13 mouse cellular contexts compared by ENCODE assay signal in the genomic region with DNA sequence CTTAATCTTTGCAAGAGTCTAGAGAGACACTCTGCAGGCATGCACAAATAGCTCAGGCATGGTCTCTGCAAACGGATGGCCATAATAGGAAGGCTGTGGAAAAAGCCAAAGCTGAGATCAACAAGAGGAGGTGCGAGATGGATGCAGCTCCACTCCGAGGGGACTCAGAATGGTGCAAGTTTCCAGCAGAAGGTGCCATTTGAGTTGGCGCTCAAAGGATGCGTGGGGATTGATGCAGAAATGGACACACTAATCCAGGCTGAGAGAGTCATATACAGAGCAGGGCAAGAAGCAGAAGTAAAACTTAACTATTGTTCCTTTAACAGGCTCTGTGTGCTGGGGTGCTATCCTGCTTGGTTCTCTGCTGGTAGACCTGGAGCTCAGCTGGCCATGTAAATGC.
"Had no signal": no experiment of that assay in that cellular context is flagged by ENCODE, and none has a peak within 500 bp of the region (broad histone marks: within the 10 kb centered on the region; RNA-seq: fewer than 3 reads in every experiment).

No protein-coding gene starts in this region.

- ATAC-seq: intestine, embryonic 16.5 days had no signal

- DNase-seq: kidney, adult 18-20 months; kidney, adult 9 months; kidney, postnatal 14 days; kidney, postnatal 4 days; liver, embryonic 13.5 days; lung, adult 2 months; lung, postnatal 14 days; lung, postnatal 4 days; midbrain, embryonic 14.5 days; right cerebral cortex, postnatal 14 days; spleen, adult 18-20 months; thymus, postnatal 25 days had no signal
